ENCODE assay signal across 28 mouse cellular contexts in genomic region chr13:13798775-13799174, GRCm38 (mm10). TPM values are rescaled to one million over a fixed set of nuclear protein-coding genes. Genes with fewer than 3 reads are reported as not detected.
DNase-seq lines count a peak whose midpoint lies in the region; ATAC-seq and TF ChIP-seq lines count a peak whose summit lies in the region.
"Had no signal": no experiment of that assay in that cellular context is flagged by ENCODE, and none has a peak within 500 bp of the region (broad histone marks: within the 10 kb centered on the region; RNA-seq: fewer than 3 reads in every experiment).

No protein-coding gene starts in this region.

- no peak overlapping the region for H3K27ac ChIP-seq in midbrain, embryonic 14.5 days (replicated peaks; ENCODE audit: low read depth, low read length)
- no peak overlapping the region for H3K27ac ChIP-seq in midbrain, embryonic 10.5 days (replicated peaks)
- H3K27ac ChIP-seq in midbrain, embryonic 15.5 days, result no peak overlapping the region
- peak overlapping the region; percentile 53 for H3K27ac ChIP-seq in olfactory bulb, adult 2 months (ENCODE audit: insufficient read depth, low read depth, low read length)
- H3K27ac ChIP-seq: embryonic facial prominence, embryonic 13.5 days; forebrain, embryonic 10.5 days; forebrain, embryonic 13.5 days; heart, embryonic 15.5 days; intestine, embryonic 15.5 days had no signal

- H3K27me3 ChIP-seq in midbrain, embryonic 14.5 days (ENCODE audit: control insufficient read depth, insufficient read depth, low read length), result no peaks in the 10 kb centered on the region
- H3K27me3 ChIP-seq in midbrain, embryonic 10.5 days (ENCODE audit: low read depth, poor library complexity, severe bottlenecking), result no peaks in the 10 kb centered on the region
- H3K27me3 ChIP-seq in midbrain, embryonic 15.5 days (replicated peaks), result no peaks in the 10 kb centered on the region
- H3K27me3 ChIP-seq: embryonic facial prominence, embryonic 13.5 days; forebrain, embryonic 13.5 days; heart, embryonic 12.5 days; heart, embryonic 15.5 days; intestine, embryonic 15.5 days had no signal

- 71% methylated on average over 8 of the region's 8 CpGs for WGBS in midbrain, embryonic 14.5 days
- WGBS in midbrain, embryonic 10.5 days, result 92% methylated on average over 8 of the region's 8 CpGs
- 65% methylated on average over 8 of the region's 8 CpGs for WGBS in midbrain, embryonic 15.5 days
- WGBS in olfactory bulb, adult 2 months, result 38% methylated on average over 8 of the region's 8 CpGs

- H3K9ac ChIP-seq in midbrain, embryonic 14.5 days (replicated peaks; ENCODE audit: low read length), result no peak overlapping the region
- H3K9ac ChIP-seq in midbrain, embryonic 15.5 days, result no peak overlapping the region
- H3K9ac ChIP-seq: embryonic facial prominence, embryonic 13.5 days; forebrain, embryonic 13.5 days; heart, embryonic 12.5 days; heart, embryonic 15.5 days; intestine, embryonic 15.5 days had no signal

- no peak for TF ChIP-seq CTCF in olfactory bulb, adult 2 months (IDR thresholded peaks at IDR 0.05; ENCODE audit: insufficient read depth, low read depth, low read length)

- H3K4me2 ChIP-seq in midbrain, embryonic 14.5 days (ENCODE audit: low read length), result no peak overlapping the region
- no peak overlapping the region for H3K4me2 ChIP-seq in midbrain, embryonic 15.5 days
- H3K4me2 ChIP-seq: embryonic facial prominence, embryonic 13.5 days; forebrain, embryonic 13.5 days; heart, embryonic 12.5 days; heart, embryonic 15.5 days; intestine, embryonic 15.5 days had no signal

- no peaks in the 10 kb centered on the region for H3K4me1 ChIP-seq in midbrain, embryonic 14.5 days (ENCODE audit: control insufficient read depth, insufficient read depth, low read length)
- no peaks in the 10 kb centered on the region for H3K4me1 ChIP-seq in midbrain, embryonic 10.5 days
- H3K4me1 ChIP-seq in midbrain, embryonic 15.5 days, result no peaks in the 10 kb centered on the region; the same call in 1 of the 2 replicates
- peaks cover 23% of the 10 kb centered on the region for H3K4me1 ChIP-seq in olfactory bulb, adult 2 months (ENCODE audit: control insufficient read depth, insufficient read depth, low read length)
- H3K4me1 ChIP-seq: embryonic facial prominence, embryonic 13.5 days; forebrain, embryonic 10.5 days; forebrain, embryonic 13.5 days; heart, embryonic 12.5 days; heart, embryonic 15.5 days; intestine, embryonic 15.5 days had no signal

- H3K4me3 ChIP-seq in midbrain, embryonic 14.5 days (replicated peaks; ENCODE audit: low read depth, low read length), result no peak overlapping the region
- no peak overlapping the region for H3K4me3 ChIP-seq in midbrain, embryonic 10.5 days
- no peak overlapping the region for H3K4me3 ChIP-seq in midbrain, embryonic 15.5 days
- no peak overlapping the region for H3K4me3 ChIP-seq in olfactory bulb, adult 2 months (ENCODE audit: insufficient read depth, low read depth, low read length)
- H3K4me3 ChIP-seq: embryonic facial prominence, embryonic 13.5 days; forebrain, embryonic 10.5 days; forebrain, embryonic 13.5 days; heart, embryonic 12.5 days; heart, embryonic 15.5 days; intestine, embryonic 15.5 days had no signal

- H3K36me3 ChIP-seq in midbrain, embryonic 14.5 days (ENCODE audit: control insufficient read depth, insufficient read depth, low read length), result no peaks in the 10 kb centered on the region
- no peaks in the 10 kb centered on the region for H3K36me3 ChIP-seq in midbrain, embryonic 10.5 days
- H3K36me3 ChIP-seq in midbrain, embryonic 15.5 days (replicated peaks), result no peaks in the 10 kb centered on the region
- H3K36me3 ChIP-seq: embryonic facial prominence, embryonic 13.5 days; forebrain, embryonic 10.5 days; heart, embryonic 12.5 days; heart, embryonic 15.5 days; intestine, embryonic 15.5 days had no signal

- no peaks in the 10 kb centered on the region for H3K9me3 ChIP-seq in midbrain, embryonic 14.5 days (ENCODE audit: control insufficient read depth, low read length)
- H3K9me3 ChIP-seq in midbrain, embryonic 10.5 days (replicated peaks), result no peaks in the 10 kb centered on the region
- H3K9me3 ChIP-seq in midbrain, embryonic 15.5 days, result no peaks in the 10 kb centered on the region
- H3K9me3 ChIP-seq: embryonic facial prominence, embryonic 13.5 days; forebrain, embryonic 10.5 days; forebrain, embryonic 13.5 days; heart, embryonic 12.5 days; heart, embryonic 15.5 days; intestine, embryonic 15.5 days had no signal

- DNase-seq in frontal cortex, postnatal 36 days (ENCODE audit: low spot score in 2 of 2), result no peak
- peak; percentile 21 for DNase-seq in midbrain, embryonic 14.5 days
- DNase-seq in midbrain, embryonic 10.5 days (ENCODE audit: low spot score), result no peak
- no peak for DNase-seq in gastrocnemius, adult 18-20 months (ENCODE audit: low spot score)
- DNase-seq in adrenal gland, postnatal 36 days, result no peak
- DNase-seq: adrenal gland, adult 8-10 months; adrenal gland, postnatal 25 days; cerebellum, adult 11 months; cerebellum, adult 2 months; cerebellum, adult 9-11 months; cerebellum, postnatal 25 days; gastrocnemius, postnatal 25 days; heart, adult 18-20 months; heart, postnatal 10 days; heart, postnatal 36 days had no signal

- ATAC-seq in frontal cortex, adult (ENCODE audit: low TSS enrichment), result peak; percentile 27; the same call in 1 of the 2 replicates
- ATAC-seq in midbrain, embryonic 14.5 days (ENCODE audit: low FRiP score, low TSS enrichment), result no peak
- peak; percentile 57; the same call in 1 of the 2 replicates for ATAC-seq in midbrain, embryonic 15.5 days (replicated peaks)
- ATAC-seq: activated CD4-positive, CD25-positive, alpha-beta regulatory T cell, adult 4 months; CD4-positive, CD25-positive, alpha-beta regulatory T cell, adult 4 months; forebrain, embryonic 13.5 days; hindbrain, embryonic 16.5 days; intestine, embryonic 15.5 days had no signal

- TF ChIP-seq POLR2A in olfactory bulb, adult 2 months (IDR thresholded peaks at IDR 0.05; ENCODE audit: insufficient read depth, low read depth, low read length), result no peak

RNA-seq across cellular contexts. Expression of gene Gng4, which starts 14.9 kb away (rescaled TPM):
- polyA plus RNA-seq in midbrain, embryonic 14.5 days (2014; fragmentation: Nextera tagmentation; extraction: Ambion mirVana), result 42.1 and 49.1 TPM in 2 replicates
- polyA plus RNA-seq in midbrain, embryonic 10.5 days (2016; fragmentation: Nextera tagmentation; extraction: Ambion mirVana), result 0.53 and 1.4 TPM in 2 replicates
- 62.3 and 65.1 TPM in 2 replicates for polyA plus RNA-seq in midbrain, embryonic 15.5 days (2015; fragmentation: Nextera tagmentation; extraction: Ambion mirVana)
- 369 and 482 TPM in 2 replicates for polyA plus RNA-seq in olfactory bulb, adult 2 months (2012; ENCODE audit: insufficient read depth, insufficient read length, low replicate concordance, missing spikeins)
- total RNA-seq in gastrocnemius, adult 18-20 months (2021), result under 1 TPM; 0.39 to 0.50 TPM
- 10 to 100 TPM in 1 of 2 experiments, 1 to 10 TPM in 1; 8.1 to 12.0 TPM for total RNA-seq in adrenal gland, postnatal 36 days (2021)
- total RNA-seq: common myeloid progenitor, adult 5-6 weeks had no signal

Comparison
In these comparisons a context has a peak if more than half of its experiments do, and no peak if none do; other contexts are left out.
1. RNA of gene Gng4, which starts 14.9 kb away (polyA plus RNA-seq): 369 to 482 TPM in olfactory bulb, adult 2 months, 62.3 to 65.1 TPM in midbrain, embryonic 15.5 days and 42.1 to 49.1 TPM in midbrain, embryonic 14.5 days; 0.53 to 1.4 TPM in midbrain, embryonic 10.5 days; every median in the first group is over 10 times any median in the second.